Mouse (Mus musculus) G1E (cell line): ENCODE results near the gene Bhlhe23.

Source experiments
- CTCF ChIP-seq: IDR thresholded peaks from 2 replicates; pipeline ENCODE4 v1.5.1; 2012; ENCODE audit warnings: low read depth, low read length, inconsistent platforms, mixed read lengths
- GATA1 ChIP-seq: IDR thresholded peaks from 2 replicates; pipeline ENCODE4 v1.6.1; 2012; ENCODE audit warnings: borderline replicate concordance, low read length, inconsistent platforms, mixed read lengths
- POLR2AphosphoS5 ChIP-seq: IDR thresholded peaks from 2 replicates; pipeline ENCODE4 v1.6.1; 2012; ENCODE audit warnings: low read depth, low read length, inconsistent platforms; ENCODE audit not compliant: insufficient replicate concordance

DNA sequence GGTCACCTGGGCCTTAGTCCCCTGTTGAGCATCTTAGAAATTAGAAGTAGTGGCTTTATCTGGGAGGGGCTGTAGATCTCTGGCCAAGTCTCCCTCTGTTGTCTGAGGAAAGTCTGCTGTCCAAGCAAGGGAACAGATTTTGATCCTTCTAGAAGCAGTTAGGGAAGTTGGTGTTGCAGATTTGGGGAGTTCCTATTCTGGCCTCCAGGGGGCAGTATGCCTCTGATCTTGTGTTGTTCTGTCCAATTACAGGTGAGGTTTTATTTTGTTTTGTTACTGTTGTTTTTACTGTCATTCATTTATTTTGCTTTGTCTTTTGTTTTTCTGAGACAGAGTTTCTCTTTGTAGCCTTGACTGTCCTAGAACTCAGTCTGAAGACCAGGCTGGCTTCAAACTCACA is 10.0 kb upstream of the Bhlhe23 start:
- peak; percentile 77 for TF ChIP-seq CTCF
- TF ChIP-seq GATA1 = no peak
- TF ChIP-seq POLR2AphosphoS5 = no peak
